Mouse (Mus musculus): Measurements from ENCODE around the gene Avil. TPM values are rescaled to one million over a fixed set of nuclear protein-coding genes. Genes with fewer than 3 reads are reported as not detected.

The Avil gene
- polyA plus RNA-seq, 1 experiment from 2014 or later: 0.58 TPM

GRCm38 (mm10) chr10:127062503-127062902, 62.0 kb downstream of the Avil start:
- no peak for ATAC-seq (ENCODE audit: insufficient number of reproducible peaks, insufficient read depth, low FRiP score, low read depth)
- no peak overlapping the region for H3K9ac ChIP-seq (replicated peaks; ENCODE audit: low read depth, low read length)
- H3K27me3 ChIP-seq (ENCODE audit: control insufficient read depth, insufficient read depth, low read length): no peaks in the 10 kb centered on the region
- H3K27ac ChIP-seq (ENCODE audit: low read length): no peak overlapping the region
- H3K4me3 ChIP-seq (ENCODE audit: low read depth, low read length): no peak overlapping the region
- no peak overlapping the region for H3K4me2 ChIP-seq (replicated peaks; ENCODE audit: low read depth, low read length)
- H3K36me3 ChIP-seq (ENCODE audit: control insufficient read depth, insufficient read depth, low read length): peaks cover 28% of the 10 kb centered on the region
- H3K9me3 ChIP-seq (ENCODE audit: control insufficient read depth, low read depth, low read length): no peaks in the 10 kb centered on the region
- 74% methylated on average over 5 of the region's 5 CpGs for WGBS
- H3K4me1 ChIP-seq (ENCODE audit: control insufficient read depth, insufficient read depth, low read length): peaks cover 21% of the 10 kb centered on the region; the same call in 1 of the 2 replicates

- ATAC-seq (ENCODE audit: insufficient number of reproducible peaks, insufficient read depth, low FRiP score, low read depth): peak; percentile 91
- Histone ChIP-seq H3K36me3 (ENCODE audit: control insufficient read depth, insufficient read depth, low read length) (peaks cover 37% of the 10 kb centered on the region), H3K9me3 (ENCODE audit: control insufficient read depth, low read depth, low read length) (no peaks in the 10 kb centered on the region), H3K4me3 (ENCODE audit: low read depth, low read length) (peak within 1 kb of the TSS; percentile 81), H3K4me2 (replicated peaks; ENCODE audit: low read depth, low read length) (peak within 1 kb of the TSS; percentile 85), H3K9ac (replicated peaks; ENCODE audit: low read depth, low read length) (peak within 1 kb of the TSS; percentile 97), H3K27ac (ENCODE audit: low read length) (peak within 1 kb of the TSS; percentile 86), H3K4me1 (ENCODE audit: control insufficient read depth, insufficient read depth, low read length) (peaks cover 18% of the 10 kb centered on the region), H3K27me3 (ENCODE audit: control insufficient read depth, insufficient read depth, low read length) (no peaks in the 10 kb centered on the region)
- under 1% methylated on average over 46 of the region's 46 CpGs for WGBS
These were observed 62.8 kb downstream of the Avil start, which contains the start of gene Cdk4 for GRCm38 (mm10) chr10:127063239-127063872. Cdk4 (plus strand) TSS chr10:127063534.

GRCm38 (mm10) chr10:127063913-127064870, 63.7 kb downstream of the Avil start:
- Histone ChIP-seq H3K27me3 (ENCODE audit: control insufficient read depth, insufficient read depth, low read length) (no peaks in the 10 kb centered on the region), H3K4me1 (ENCODE audit: control insufficient read depth, insufficient read depth, low read length) (peaks cover 19% of the 10 kb centered on the region), H3K4me2 (replicated peaks; ENCODE audit: low read depth, low read length) (peak overlapping the region; percentile 85), H3K9me3 (ENCODE audit: control insufficient read depth, low read depth, low read length) (no peaks in the 10 kb centered on the region), H3K9ac (replicated peaks; ENCODE audit: low read depth, low read length) (peak overlapping the region; percentile 97), H3K27ac (ENCODE audit: low read length) (peak overlapping the region; percentile 86), H3K36me3 (ENCODE audit: control insufficient read depth, insufficient read depth, low read length) (peaks cover 41% of the 10 kb centered on the region), H3K4me3 (ENCODE audit: low read depth, low read length) (peak overlapping the region; percentile 81)
- no peak for ATAC-seq (ENCODE audit: insufficient number of reproducible peaks, insufficient read depth, low FRiP score, low read depth)
- 8% methylated on average over 37 of the region's 37 CpGs for WGBS

DNA sequence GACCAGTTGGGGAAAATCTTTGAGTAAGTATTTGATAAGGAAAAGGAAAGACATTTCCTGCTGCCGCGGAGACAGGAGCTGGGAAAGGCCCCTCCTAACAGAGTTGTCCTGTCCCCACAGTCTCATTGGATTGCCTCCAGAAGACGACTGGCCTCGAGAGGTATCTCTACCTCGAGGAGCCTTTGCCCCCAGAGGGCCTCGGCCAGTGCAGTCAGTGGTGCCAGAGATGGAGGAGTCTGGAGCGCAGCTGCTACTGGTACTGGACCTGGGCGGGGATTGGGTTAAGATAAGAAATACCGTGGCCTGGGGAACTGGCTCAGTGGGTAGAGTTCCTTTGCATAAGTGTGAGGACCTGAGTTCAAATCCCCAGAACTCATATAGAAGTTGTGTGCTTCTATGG, 65.5 kb downstream of the Avil start:
- Histone ChIP-seq H3K9ac (replicated peaks; ENCODE audit: low read depth, low read length) (no peak overlapping the region), H3K4me3 (ENCODE audit: low read depth, low read length) (no peak overlapping the region), H3K27me3 (ENCODE audit: control insufficient read depth, insufficient read depth, low read length) (no peaks in the 10 kb centered on the region), H3K27ac (ENCODE audit: low read length) (no peak overlapping the region), H3K4me1 (ENCODE audit: control insufficient read depth, insufficient read depth, low read length) (peaks cover 18% of the 10 kb centered on the region; the same call in 1 of the 2 replicates), H3K9me3 (ENCODE audit: control insufficient read depth, low read depth, low read length) (no peaks in the 10 kb centered on the region), H3K4me2 (replicated peaks; ENCODE audit: low read depth, low read length) (no peak overlapping the region), H3K36me3 (ENCODE audit: control insufficient read depth, insufficient read depth, low read length) (peaks cover 41% of the 10 kb centered on the region)
- WGBS: 80% methylated on average over 9 of the region's 9 CpGs
- ATAC-seq (ENCODE audit: insufficient number of reproducible peaks, insufficient read depth, low FRiP score, low read depth): no peak

GRCm38 (mm10) chr10:127066519-127067018, 66.1 kb downstream of the Avil start:
- H3K9me3 ChIP-seq (ENCODE audit: control insufficient read depth, low read depth, low read length): no peaks in the 10 kb centered on the region
- 88% methylated on average over 14 of the region's 14 CpGs for WGBS
- ATAC-seq (ENCODE audit: insufficient number of reproducible peaks, insufficient read depth, low FRiP score, low read depth): no peak
- no peak overlapping the region for H3K27ac ChIP-seq (ENCODE audit: low read length)
- H3K27me3 ChIP-seq (ENCODE audit: control insufficient read depth, insufficient read depth, low read length): no peaks in the 10 kb centered on the region
- no peak overlapping the region for H3K9ac ChIP-seq (replicated peaks; ENCODE audit: low read depth, low read length)
- H3K36me3 ChIP-seq (ENCODE audit: control insufficient read depth, insufficient read depth, low read length): peaks cover 41% of the 10 kb centered on the region
- H3K4me3 ChIP-seq (ENCODE audit: low read depth, low read length): no peak overlapping the region
- H3K4me2 ChIP-seq (replicated peaks; ENCODE audit: low read depth, low read length): no peak overlapping the region
- peaks cover 24% of the 10 kb centered on the region; the same call in 1 of the 2 replicates for H3K4me1 ChIP-seq (ENCODE audit: control insufficient read depth, insufficient read depth, low read length)

DNA sequence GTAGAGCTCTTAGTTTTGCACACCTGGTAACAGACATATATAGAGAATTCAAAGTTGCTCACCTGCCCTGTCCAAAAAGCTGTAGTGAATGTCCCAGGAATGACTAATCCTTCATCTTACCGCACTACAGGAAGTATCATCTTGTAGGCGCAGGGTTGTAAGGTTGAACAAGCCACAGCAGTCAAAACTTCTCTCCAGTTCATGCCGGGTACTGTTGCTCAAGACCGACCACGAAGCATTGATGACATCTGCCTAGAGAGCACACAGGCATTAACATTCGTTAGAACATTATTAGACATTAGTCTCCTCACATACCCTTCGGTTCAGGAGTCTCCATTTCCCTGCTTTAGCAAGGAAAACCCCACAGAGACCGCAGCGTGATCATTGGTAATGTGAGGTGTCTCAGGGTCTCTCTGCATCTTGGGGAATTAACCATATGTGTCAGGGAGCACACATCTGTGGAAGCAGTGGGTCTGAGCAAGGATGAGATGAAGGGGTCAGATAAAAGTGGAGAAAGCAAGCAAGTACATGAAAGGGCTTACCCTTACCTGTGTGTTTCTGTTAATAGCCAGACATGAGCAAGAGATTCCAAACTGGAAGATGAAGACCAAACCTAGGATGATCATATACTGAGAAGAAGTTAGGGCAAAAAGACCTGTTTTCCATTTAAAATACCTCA, 68.0 kb downstream of the Avil start:
- Histone ChIP-seq H3K9me3 (ENCODE audit: control insufficient read depth, low read depth, low read length) (no peaks in the 10 kb centered on the region), H3K27me3 (ENCODE audit: control insufficient read depth, insufficient read depth, low read length) (no peaks in the 10 kb centered on the region), H3K4me1 (ENCODE audit: control insufficient read depth, insufficient read depth, low read length) (peaks cover 24% of the 10 kb centered on the region; the same call in 1 of the 2 replicates), H3K27ac (ENCODE audit: low read length) (no peak overlapping the region), H3K36me3 (ENCODE audit: control insufficient read depth, insufficient read depth, low read length) (peaks cover 41% of the 10 kb centered on the region), H3K4me3 (ENCODE audit: low read depth, low read length) (peak overlapping the region; percentile 74), H3K4me2 (replicated peaks; ENCODE audit: low read depth, low read length) (peak overlapping the region; percentile 71), H3K9ac (replicated peaks; ENCODE audit: low read depth, low read length) (no peak overlapping the region)
- ATAC-seq (ENCODE audit: insufficient number of reproducible peaks, insufficient read depth, low FRiP score, low read depth): no peak
- 72% methylated on average over 9 of the region's 9 CpGs for WGBS

GRCm38 (mm10) chr10:127069281-127070189, 69.0 kb downstream of the Avil start:
- peak; percentile 43 for ATAC-seq (ENCODE audit: insufficient number of reproducible peaks, insufficient read depth, low FRiP score, low read depth)

More at GRCm38 (mm10) chr10:127069281-127070189, 69.0 kb downstream of the Avil start:
- Histone ChIP-seq H3K9me3 (ENCODE audit: control insufficient read depth, low read depth, low read length) (no peaks in the 10 kb centered on the region), H3K27me3 (ENCODE audit: control insufficient read depth, insufficient read depth, low read length) (no peaks in the 10 kb centered on the region), H3K4me3 (ENCODE audit: low read depth, low read length) (peak overlapping the region; percentile 74), H3K4me2 (replicated peaks; ENCODE audit: low read depth, low read length) (peak overlapping the region; percentile 71), H3K36me3 (ENCODE audit: control insufficient read depth, insufficient read depth, low read length) (peaks cover 41% of the 10 kb centered on the region), H3K9ac (replicated peaks; ENCODE audit: low read depth, low read length) (peak overlapping the region; percentile 58), H3K4me1 (ENCODE audit: control insufficient read depth, insufficient read depth, low read length) (peaks cover 24% of the 10 kb centered on the region; the same call in 1 of the 2 replicates), H3K27ac (ENCODE audit: low read length) (peak overlapping the region; percentile 94)
- 4% methylated on average over 30 of the region's 30 CpGs for WGBS
